Mouse (Mus musculus) monocyte, adult 5-6 weeks (primary cell): ENCODE results near the gene Tlk1. TPM values are rescaled to one million over a fixed set of nuclear protein-coding genes. Genes with fewer than 3 reads are reported as not detected.

ENCODE experiments used
- ATAC-seq: fragments of 153-309, 156-312 bp; replicated peaks from 2 replicates; pipeline ENCODE4 v1.8.0; 2017; ENCODE audit warnings: mild to moderate bottlenecking; ENCODE audit not compliant: low TSS enrichment, insufficient number of reproducible peaks, severe bottlenecking, poor library complexity, low FRiP score
- total RNA-seq: library from RNA; stranded (forward); fragments of 200-1000, 200-491, 200-594 nt; gene quantifications from 3 replicates; pipeline ENCODE4 v1.2.3, GENCODE M21; 2017

Tlk1 gene
- total RNA-seq, 1 experiment from 2014 or later: 79.4 TPM

DNA sequence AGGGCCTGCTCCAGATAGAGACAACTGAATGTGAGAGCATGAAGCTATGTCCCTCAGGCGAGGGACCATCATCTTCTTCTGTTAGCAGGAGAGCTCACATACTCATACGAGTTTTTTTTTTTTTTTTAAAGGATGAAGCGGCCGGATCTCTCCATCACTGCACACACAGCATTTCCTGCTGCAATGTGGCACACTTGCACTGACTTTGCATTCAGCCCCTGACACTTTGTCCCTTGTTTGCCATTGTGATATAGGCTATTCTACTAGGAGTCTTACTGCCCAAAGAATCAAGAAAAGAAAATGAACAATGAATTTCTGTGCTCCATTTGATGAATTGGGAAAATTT is 10.8 kb upstream of the Tlk1 start:
- no peak for ATAC-seq

- no peak for ATAC-seq
These were observed 10.2 kb upstream of the Tlk1 start for GRCm38 (mm10) chr2:70835641-70836305.

GRCm38 (mm10) chr2:70835209-70835608 is 9.7 kb upstream of the Tlk1 start:
- ATAC-seq: no peak

DNA sequence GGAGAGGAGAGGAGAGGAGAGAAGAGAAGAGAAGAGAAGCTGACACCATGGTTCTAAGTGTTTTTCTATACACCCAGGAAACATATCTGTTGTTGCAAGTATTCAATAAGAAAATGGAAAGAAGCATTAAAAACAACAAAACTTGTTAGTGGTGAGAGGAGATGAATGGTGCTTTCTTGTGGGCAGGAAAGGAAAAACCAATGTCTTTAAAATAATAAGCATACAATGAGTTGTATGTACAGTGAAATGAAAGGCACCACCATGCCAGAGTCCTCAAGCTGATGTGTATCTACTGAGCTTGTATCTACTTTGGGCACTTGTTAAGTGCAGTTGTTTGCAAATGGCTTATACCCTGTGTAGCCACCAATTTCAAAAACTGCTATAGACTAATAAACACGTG is 7.7 kb upstream of the Tlk1 start:
- no peak for ATAC-seq

DNA sequence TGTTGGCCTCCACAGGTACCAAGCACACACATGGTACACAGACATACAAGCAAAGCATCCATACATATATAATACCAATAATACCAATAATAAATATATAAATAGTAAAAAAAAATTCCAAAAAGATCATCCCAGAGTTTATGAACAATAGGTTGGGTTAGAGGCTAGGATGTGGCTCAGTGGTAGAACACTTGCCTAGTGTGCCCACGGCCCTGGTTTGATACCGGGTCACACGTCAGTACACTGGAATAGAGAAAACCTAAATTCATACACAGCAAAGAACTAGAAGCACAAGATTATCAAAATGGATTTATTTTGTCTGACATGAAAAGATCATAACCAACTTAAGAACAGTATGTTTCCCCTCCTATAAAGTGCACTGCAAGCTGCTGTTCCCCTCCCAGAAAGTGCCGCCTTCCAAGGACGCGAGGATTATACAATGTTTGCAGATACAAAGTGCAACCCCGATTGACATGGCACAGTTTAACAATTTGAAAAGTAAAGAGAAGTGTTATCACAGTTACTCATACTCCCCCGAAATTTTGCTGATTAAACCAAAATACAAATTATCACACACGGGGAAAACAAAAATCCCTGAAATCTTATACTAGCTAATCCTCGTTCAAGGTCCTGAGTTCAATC is 6.3 kb upstream of the Tlk1 start:
- ATAC-seq: no peak

- no peak for ATAC-seq
These were observed 5.2 kb upstream of the Tlk1 start for GRCm38 (mm10) chr2:70830683-70831082.

DNA sequence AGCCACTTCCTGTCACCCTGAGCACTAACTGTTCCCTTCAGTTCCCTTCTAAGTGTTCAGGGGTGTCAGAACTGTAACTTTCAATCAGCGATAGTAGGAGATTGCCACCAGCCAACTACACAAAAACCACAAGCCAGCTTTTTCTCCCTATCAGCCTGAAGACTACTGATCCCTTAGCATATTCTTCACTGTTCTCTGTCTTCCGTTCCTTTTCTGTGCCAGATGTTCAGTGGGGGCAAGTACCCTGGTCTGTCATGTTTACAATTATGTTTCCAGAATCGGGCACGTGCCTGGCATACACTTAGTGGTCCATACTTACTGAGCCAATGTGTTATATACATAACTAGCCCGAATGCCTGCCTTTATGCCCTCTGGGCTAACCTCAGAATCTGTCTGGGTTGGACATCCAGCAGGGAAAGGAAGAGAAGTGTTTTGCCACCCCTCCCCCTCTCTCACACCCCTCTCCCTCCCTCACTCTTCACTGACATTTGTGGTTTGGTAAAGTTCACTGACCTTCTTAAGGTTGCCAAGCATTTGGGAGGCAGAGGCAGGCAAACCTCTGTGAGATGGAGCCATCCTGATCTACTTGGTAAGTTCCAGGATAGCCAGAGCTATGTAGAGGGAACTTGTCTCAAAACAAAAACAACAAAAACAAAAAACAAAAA is 4.5 kb upstream of the Tlk1 start:
- no peak for ATAC-seq

DNA sequence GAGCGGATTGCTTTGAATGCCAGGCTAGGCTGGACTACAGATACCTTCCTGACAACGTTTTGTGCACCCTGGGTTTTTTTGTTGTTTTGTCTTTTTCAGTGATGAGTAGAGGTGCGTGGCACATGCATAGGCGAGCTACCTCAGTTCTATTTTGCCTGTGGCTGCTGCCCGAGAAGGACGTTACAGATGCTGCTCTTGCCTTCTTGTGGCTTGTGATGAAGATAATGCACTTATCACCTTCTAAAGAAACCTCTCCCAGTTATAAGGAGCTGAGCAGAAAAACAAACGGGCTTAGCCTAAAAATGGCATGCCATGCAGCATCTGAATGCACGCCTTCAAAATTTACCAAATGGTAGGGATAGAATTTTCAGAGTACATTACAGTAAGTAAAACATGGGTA is 2.3 kb upstream of the Tlk1 start:
- no peak for ATAC-seq

- ATAC-seq: no peak
These were observed 1.1 kb upstream of the Tlk1 start for GRCm38 (mm10) chr2:70826436-70827230.

- peak; percentile 62 for ATAC-seq
These were observed 624 bp downstream of the Tlk1 start for GRCm38 (mm10) chr2:70824838-70825370.

- ATAC-seq: no peak
These were observed 1.4 kb downstream of the Tlk1 start for GRCm38 (mm10) chr2:70823926-70824800.

DNA sequence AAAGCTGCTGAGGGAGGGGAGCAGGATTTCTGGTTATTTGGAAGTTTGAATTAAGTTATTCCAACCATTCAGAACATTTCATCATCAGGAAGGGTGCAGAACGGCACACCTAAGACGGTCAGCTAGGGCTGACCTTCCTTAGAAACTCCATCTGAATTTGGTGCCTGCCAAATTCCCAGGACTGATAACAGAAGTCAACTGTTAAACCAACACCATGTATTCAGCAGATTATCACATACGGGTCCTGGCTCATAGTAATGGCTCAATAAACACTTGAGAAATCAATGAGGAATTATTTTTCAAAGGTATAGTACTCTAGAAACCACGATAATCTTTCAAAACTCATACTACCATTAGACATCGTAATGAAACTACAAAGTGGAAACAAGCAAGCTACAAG is 2.1 kb downstream of the Tlk1 start:
- ATAC-seq: no peak

GRCm38 (mm10) chr2:70816939-70817338 is 8.6 kb downstream of the Tlk1 start:
- no peak for ATAC-seq

DNA sequence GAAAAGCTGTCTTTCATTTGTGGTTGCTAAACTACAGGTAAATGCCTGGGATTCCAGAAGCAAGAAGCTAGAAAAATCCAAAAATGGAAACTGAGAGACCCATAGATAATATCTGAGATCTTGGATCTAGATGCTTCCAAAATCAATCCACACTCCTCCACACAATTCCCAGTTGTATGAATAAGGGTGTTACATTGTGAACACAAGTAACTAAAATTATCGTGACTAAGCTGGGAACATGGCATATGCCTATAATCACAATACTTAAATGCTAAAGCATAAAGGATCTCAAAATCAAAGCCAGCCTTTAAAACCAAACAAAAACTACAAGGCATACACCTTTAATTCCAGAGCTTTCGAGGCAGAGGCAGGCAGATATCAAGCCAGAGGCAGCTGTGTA is 9.5 kb downstream of the Tlk1 start:
- no peak for ATAC-seq

- no peak for ATAC-seq
These were observed 11.9 kb downstream of the Tlk1 start for GRCm38 (mm10) chr2:70813608-70814007.

GRCm38 (mm10) chr2:70811476-70811875 is 14.1 kb downstream of the Tlk1 start:
- ATAC-seq: no peak

GRCm38 (mm10) chr2:70809921-70810320 is 15.6 kb downstream of the Tlk1 start:
- ATAC-seq: no peak

GRCm38 (mm10) chr2:70808681-70809080 is 16.8 kb downstream of the Tlk1 start:
- no peak for ATAC-seq
